Mouse (Mus musculus): ENCODE measurements at regions not wholly inside any gene's neighbourhood (a gene's known extent, or its start where the extent isn't known, plus 50 kb on each side); places are given as distances from the start of the nearest gene placed in this dataset.

GRCm38 (mm10) chr3:68758609-68759008, 68.2 kb downstream of the Il12a start:
- peak; percentile 34 to 46 for DNase-seq

- peak; percentile 30 to 52 for DNase-seq
Measured at GRCm38 (mm10) chr3:68759375-68759774, 68.9 kb downstream of the Il12a start.

GRCm38 (mm10) chr3:68760806-68761205, 70.4 kb downstream of the Il12a start:
- DNase-seq: no peak

GRCm38 (mm10) chr3:68761242-68761625, 70.8 kb downstream of the Il12a start:
- DNase-seq: no peak

- peak; percentile 34 to 48 for DNase-seq
Measured at GRCm38 (mm10) chr3:68761626-68762331, 71.3 kb downstream of the Il12a start.

GRCm38 (mm10) chr3:68762988-68763387, 72.5 kb downstream of the Il12a start:
- DNase-seq: no peak

GRCm38 (mm10) chr3:68764336-68764735, 73.9 kb downstream of the Il12a start:
- DNase-seq: no peak

- peak; percentile 59 to 64 for DNase-seq
Measured at GRCm38 (mm10) chr3:68764917-68765598, 74.6 kb downstream of the Il12a start.

- DNase-seq: no peak
Measured at GRCm38 (mm10) chr3:68771579-68771978, 81.1 kb downstream of the Il12a start.

GRCm38 (mm10) chr3:68777801-68778200, 87.4 kb downstream of the Il12a start:
- DNase-seq: no peak

GRCm38 (mm10) chr3:68778354-68779040, 88.1 kb downstream of the Il12a start:
- no peak for DNase-seq

- DNase-seq: peak; percentile 37 to 75
Measured at GRCm38 (mm10) chr3:68780843-68781242, 88.5 kb upstream of the 1110032F04Rik start.

- peak; percentile 21 to 43 for DNase-seq
Measured at GRCm38 (mm10) chr3:68781466-68781865, 87.9 kb upstream of the 1110032F04Rik start.

- DNase-seq: no peak
Measured at GRCm38 (mm10) chr3:68782363-68782762, 87.0 kb upstream of the 1110032F04Rik start.

- DNase-seq: no peak
Measured at GRCm38 (mm10) chr3:68783666-68784416, 85.5 kb upstream of the 1110032F04Rik start.

- no peak for DNase-seq
Measured at GRCm38 (mm10) chr3:68786771-68787170, 82.6 kb upstream of the 1110032F04Rik start.

- DNase-seq: no peak
Measured at GRCm38 (mm10) chr3:68787385-68788175, 81.8 kb upstream of the 1110032F04Rik start.

GRCm38 (mm10) chr3:68789491-68789890, 79.9 kb upstream of the 1110032F04Rik start:
- DNase-seq: no peak

GRCm38 (mm10) chr3:68790466-68790865, 78.9 kb upstream of the 1110032F04Rik start:
- no peak for DNase-seq

- no peak for DNase-seq
Measured at GRCm38 (mm10) chr3:68792883-68793282, 76.5 kb upstream of the 1110032F04Rik start.

GRCm38 (mm10) chr3:68793923-68794322, 75.5 kb upstream of the 1110032F04Rik start:
- no peak for DNase-seq

- no peak for DNase-seq
Measured at GRCm38 (mm10) chr3:68794380-68795014, 74.9 kb upstream of the 1110032F04Rik start.

Data from kidney, postnatal 36 days (tissue).